Mouse (Mus musculus) kidney, embryonic 14.5 days (tissue): ENCODE data around the gene Ciapin1. TPM values are rescaled to one million over a fixed set of nuclear protein-coding genes. Genes with fewer than 3 reads are reported as not detected.

Experiments used
- ATAC-seq: fragments of 200-750 bp; cut with Nextera tagmentation; 2 replicates; pipeline ENCODE4 v1.8.0; 2017; ENCODE audit warnings: moderate number of reproducible peaks, mild to moderate bottlenecking, moderate TSS enrichment, moderate library complexity; ENCODE audit not compliant: low FRiP score, low TSS enrichment
- H3K27ac ChIP-seq: fragments of 300-500 bp; sonication (generic); 2 replicates; pipeline ENCODE4 v1.5.1; 2014; ENCODE audit warnings: low read depth, mild to moderate bottlenecking, low read length, moderate library complexity, mixed read lengths
- H3K27me3 ChIP-seq: fragments of 300-500 bp; sonication (generic); 2 replicates; pipeline ENCODE4 v1.6.1; 2014; ENCODE audit warnings: mild to moderate bottlenecking, low read length; ENCODE audit not compliant: control insufficient read depth, insufficient read depth
- H3K36me3 ChIP-seq: fragments of 300-500 bp; sonication (generic); 2 replicates; pipeline ENCODE4 v1.6.1; 2014; ENCODE audit warnings: low read length, mixed read lengths; ENCODE audit not compliant: control insufficient read depth, insufficient read depth
- H3K4me1 ChIP-seq: fragments of 300-500 bp; sonication (generic); 2 replicates; pipeline ENCODE4 v1.6.1; 2014; ENCODE audit warnings: low read length, mixed read lengths; ENCODE audit not compliant: control insufficient read depth, insufficient read depth
- H3K4me2 ChIP-seq: fragments of 300-500 bp; sonication (generic); replicated peaks from 2 replicates; pipeline ENCODE4 v1.6.1; 2014; ENCODE audit warnings: low read depth, mild to moderate bottlenecking, low read length
- H3K4me3 ChIP-seq: fragments of 300-500 bp; sonication (generic); 2 replicates; pipeline ENCODE4 v1.5.1; 2014; ENCODE audit warnings: mild to moderate bottlenecking, low read length
- H3K9ac ChIP-seq: fragments of 300-500 bp; sonication (generic); 2 replicates; pipeline ENCODE4 v1.6.1; 2014; ENCODE audit warnings: low read depth, mild to moderate bottlenecking, low read length, moderate library complexity
- H3K9me3 ChIP-seq: fragments of 300-500 bp; sonication (generic); 2 replicates; pipeline ENCODE4 v1.6.1; 2016; ENCODE audit warnings: low read length; ENCODE audit not compliant: control insufficient read depth
- WGBS: fragments of 180-500 bp; shearing (Covaris S2); extraction: QIAGEN DNeasy Blood & Tissue Kit; methylation state at CpG from one replicate; pipeline ENCODE4 v1.1.7; 2014; 5-methylcytosine and 5-hydroxymethylcytosine counted together
- polyA plus RNA-seq: library from polyadenylated mRNA; unstranded; fragments of >200 nt; fragmentation: Nextera tagmentation; extraction: Ambion mirVana; gene quantifications from 2 replicates; pipeline ENCODE4 v1.2.1, GENCODE M21; 2014

The Ciapin1 gene
- polyA plus RNA-seq = 101 and 102 TPM in 2 replicates

DNA sequence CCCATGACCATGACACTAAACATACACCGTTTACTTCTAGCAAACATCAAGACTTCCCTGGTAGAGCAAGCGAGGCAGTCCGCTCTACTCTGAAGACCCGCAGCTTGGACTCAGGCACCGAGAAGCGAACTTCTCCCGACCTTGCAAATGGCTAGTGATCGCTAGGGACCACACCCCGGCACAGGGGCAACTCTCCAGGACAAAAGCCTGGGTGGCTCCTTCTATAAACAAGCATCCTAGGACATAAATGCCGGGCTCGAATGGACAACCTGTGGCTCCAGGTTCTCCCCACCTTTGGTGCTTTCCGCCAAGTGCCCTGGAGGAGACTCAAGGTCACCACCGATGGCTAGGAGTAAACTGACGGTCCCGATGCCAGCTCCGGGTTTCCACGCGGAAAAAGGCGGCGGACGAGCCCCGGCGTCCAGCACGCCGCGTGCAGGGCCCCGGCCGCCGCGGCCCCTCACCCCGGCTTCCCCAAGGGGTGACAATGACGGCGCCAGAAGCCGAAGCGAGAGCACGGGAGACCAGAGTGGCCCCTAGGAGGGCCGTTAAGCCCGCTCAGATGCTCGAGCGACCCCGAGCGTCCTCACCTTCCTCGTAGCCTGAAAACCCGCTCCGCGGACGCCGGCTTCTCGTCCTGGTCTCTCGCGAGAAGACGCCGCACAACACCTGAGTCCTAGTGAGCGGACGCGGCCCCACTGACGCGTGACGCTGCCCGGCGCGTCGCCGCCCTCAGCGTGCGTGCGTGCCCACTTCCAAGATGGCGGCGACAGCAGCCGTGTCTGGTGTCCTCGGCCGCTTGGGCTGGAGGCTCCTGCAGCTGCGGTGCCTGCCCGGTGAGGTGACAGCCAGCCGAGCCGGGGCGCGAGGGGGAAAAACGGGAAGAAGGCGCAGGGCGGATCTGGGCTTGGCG, at the start of gene Ciapin1, which contains the start of gene Coq9:
Ciapin1 (minus strand) TSS at position 697 of the 913 bp plus-strand sequence.
Coq9 (plus strand) TSS at position 660 of the 913 bp plus-strand sequence.
- H3K27ac ChIP-seq = peak within 1 kb of the TSS; percentile 77
- no peaks in the 10 kb centered on the region for H3K9me3 ChIP-seq
- peak; percentile 97 for ATAC-seq
- no peaks in the 10 kb centered on the region for H3K36me3 ChIP-seq
- H3K9ac ChIP-seq = peak within 1 kb of the TSS; percentile 95
- no peaks in the 10 kb centered on the region for H3K27me3 ChIP-seq
- H3K4me3 ChIP-seq = peak within 1 kb of the TSS; percentile 94
- H3K4me1 ChIP-seq = peaks cover 9% of the 10 kb centered on the region
- H3K4me2 ChIP-seq = peak within 1 kb of the TSS; percentile 89
- WGBS = under 1% methylated on average over 82 of the region's 82 CpGs

DNA sequence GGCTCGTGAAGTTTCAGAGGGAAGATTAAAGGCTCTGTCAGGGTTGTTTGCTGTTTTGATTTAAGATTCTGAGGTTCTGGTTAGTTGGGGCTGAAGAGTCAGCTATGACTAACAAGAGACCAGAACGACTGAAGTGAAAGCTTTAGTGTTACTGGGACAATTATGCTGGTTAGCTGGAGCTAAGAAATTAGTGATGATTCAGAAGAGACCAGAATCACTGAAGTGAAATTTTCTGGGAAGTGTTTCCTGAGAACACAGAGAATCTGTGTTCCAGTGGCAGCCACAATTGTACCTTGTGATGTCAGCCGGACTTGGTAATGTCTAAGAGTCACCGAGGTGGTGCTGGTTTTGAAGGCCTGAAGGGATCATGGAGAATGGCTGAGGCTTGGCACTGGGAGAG, 42.6 kb upstream of the Ciapin1 start:
- Histone ChIP-seq H3K4me2 (no peak overlapping the region), H3K36me3 (no peaks in the 10 kb centered on the region), H3K27ac (no peak overlapping the region), H3K9ac (no peak overlapping the region), H3K27me3 (no peaks in the 10 kb centered on the region), H3K4me3 (no peak overlapping the region), H3K9me3 (no peaks in the 10 kb centered on the region), H3K4me1 (0 out of 2 replicates have a peak, but pooled peaks cover 6% of the 10 kb centered on the region)
- 68% methylated on average over 4 of the region's 4 CpGs for WGBS
- no peak for ATAC-seq

DNA sequence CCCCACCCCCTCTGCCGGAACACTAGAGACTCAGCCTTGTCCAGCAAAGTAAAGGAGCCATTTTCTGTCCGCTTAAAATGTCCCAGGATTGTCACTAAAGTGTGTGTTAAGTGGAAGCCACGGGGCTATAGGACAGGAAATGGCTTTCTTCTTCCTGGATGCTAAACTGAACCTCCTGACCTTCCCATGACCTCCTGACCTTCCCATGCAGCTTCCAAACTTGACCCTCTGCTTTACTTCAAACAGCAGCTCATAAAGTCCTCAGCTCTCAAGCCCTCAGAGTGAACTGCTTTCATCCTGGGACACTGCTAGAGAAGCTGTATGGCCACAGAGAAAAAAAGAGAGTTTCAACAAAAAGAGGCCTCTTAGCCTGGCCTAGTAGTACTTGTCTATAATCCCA, 38.7 kb upstream of the Ciapin1 start:
- Histone ChIP-seq H3K27ac (no peak overlapping the region), H3K9ac (no peak overlapping the region), H3K4me2 (no peak overlapping the region), H3K27me3 (no peaks in the 10 kb centered on the region), H3K4me1 (peaks cover 15% of the 10 kb centered on the region; the same call in 1 of the 2 replicates), H3K4me3 (no peak overlapping the region), H3K36me3 (no peaks in the 10 kb centered on the region), H3K9me3 (no peaks in the 10 kb centered on the region)
- WGBS = 36% methylated on average over 3 of the region's 3 CpGs
- ATAC-seq = no peak; the same call in 1 of the 2 replicates

DNA sequence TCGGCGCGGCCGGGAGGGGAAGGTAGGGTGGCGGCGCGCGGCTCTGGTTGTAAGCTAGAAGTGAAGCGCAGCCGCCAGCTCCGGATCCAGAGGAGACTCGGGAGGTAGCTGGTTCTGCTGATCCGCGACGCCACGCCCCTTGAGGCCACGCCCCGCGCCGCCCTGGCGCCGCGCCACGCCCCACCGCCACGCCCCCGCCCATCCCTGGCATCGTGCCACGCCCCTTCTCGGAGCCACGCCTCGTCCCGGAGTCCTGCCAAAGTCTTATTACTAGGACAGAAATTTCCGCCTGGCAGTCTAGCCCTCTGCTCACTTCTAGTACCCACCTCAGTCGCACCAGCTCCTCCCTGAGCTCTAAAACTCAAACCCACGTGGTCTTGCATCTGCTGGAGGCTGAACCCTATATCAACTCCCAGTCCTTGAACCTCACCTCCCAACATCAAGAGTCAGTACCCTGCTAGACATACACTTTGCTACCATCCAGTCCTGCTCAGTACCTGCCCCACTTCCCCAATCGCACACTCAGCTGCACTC, 38.1 kb upstream of the Ciapin1 start, which contains the start of gene Dok4:
Dok4 (minus strand) TSS at position 134 of the 534 bp plus-strand sequence.
- peak within 1 kb of the TSS; percentile 81 for H3K4me2 ChIP-seq
- no peaks in the 10 kb centered on the region for H3K27me3 ChIP-seq
- WGBS = under 1% methylated on average over 26 of the region's 37 CpGs
- peaks cover 20% of the 10 kb centered on the region; the same call in 1 of the 2 replicates for H3K4me1 ChIP-seq
- no peaks in the 10 kb centered on the region for H3K36me3 ChIP-seq
- H3K27ac ChIP-seq = no peak within 1 kb of the TSS
- H3K4me3 ChIP-seq = peak within 1 kb of the TSS; percentile 60
- H3K9ac ChIP-seq = peak within 1 kb of the TSS; percentile 72
- H3K9me3 ChIP-seq = no peaks in the 10 kb centered on the region
- peak; percentile 83 for ATAC-seq

DNA sequence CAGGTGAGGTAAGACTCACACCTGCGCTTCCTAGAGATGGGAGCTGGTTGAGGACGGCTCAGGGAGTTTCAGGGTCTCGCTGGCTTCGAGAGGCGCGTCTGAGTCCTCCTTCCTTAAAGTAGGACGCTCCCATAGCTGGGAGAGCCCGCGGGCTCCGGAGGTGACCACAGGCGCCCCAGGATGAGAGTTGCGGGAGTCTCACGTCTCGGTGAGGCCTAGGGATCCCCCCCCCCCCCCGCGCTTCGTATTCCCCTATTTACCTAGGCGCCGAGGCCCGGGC, 37.7 kb upstream of the Ciapin1 start:
- WGBS = under 1% methylated on average over 18 of the region's 20 CpGs
- Histone ChIP-seq H3K36me3 (no peaks in the 10 kb centered on the region), H3K4me2 (peak overlapping the region; percentile 81), H3K27ac (no peak overlapping the region), H3K27me3 (no peaks in the 10 kb centered on the region), H3K9me3 (no peaks in the 10 kb centered on the region), H3K9ac (peak overlapping the region; percentile 72), H3K4me1 (peaks cover 21% of the 10 kb centered on the region; the same call in 1 of the 2 replicates), H3K4me3 (peak overlapping the region; percentile 60)
- no peak; the same call in 1 of the 2 replicates for ATAC-seq

DNA sequence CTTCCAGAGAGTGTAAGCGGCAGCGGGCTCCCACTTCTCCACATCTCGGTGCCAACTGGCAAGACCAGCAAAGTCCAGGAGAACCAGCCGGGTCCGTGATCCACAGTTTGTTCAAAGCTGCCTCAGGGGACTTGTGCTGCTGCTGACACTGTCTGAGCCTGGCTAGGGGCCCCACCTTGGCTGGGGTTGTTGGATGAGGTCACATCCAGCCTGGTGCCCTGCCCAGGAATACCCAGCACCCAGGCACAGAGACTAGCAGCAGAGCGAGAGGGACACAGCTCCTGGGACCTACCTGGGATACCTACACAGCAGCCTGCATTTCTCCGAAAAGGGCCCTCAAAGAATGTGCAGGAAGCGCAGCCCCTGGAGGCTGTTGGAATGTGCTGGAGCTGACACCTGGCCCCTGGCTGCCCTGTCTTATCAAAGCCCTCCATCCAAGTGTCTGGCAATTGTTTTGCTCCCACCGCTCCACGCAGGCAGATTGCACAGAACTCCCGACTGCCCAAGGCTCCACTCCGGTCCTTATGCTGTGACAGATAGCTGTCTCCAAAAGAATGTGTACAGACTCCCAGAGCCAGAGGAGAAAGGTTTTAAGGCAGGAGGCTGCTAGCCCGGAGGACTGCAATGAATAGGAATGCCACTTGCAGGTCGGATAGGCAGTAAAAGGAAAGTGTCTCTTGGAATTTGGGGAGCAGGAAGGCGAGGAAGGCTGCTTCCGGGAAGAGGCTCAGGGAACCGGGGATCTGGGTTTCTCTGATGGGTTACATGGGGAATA, 37.1 kb upstream of the Ciapin1 start:
- H3K9ac ChIP-seq = peak overlapping the region; percentile 72
- H3K36me3 ChIP-seq = no peaks in the 10 kb centered on the region
- H3K27me3 ChIP-seq = no peaks in the 10 kb centered on the region
- peaks cover 26% of the 10 kb centered on the region; the same call in 1 of the 2 replicates for H3K4me1 ChIP-seq
- no peaks in the 10 kb centered on the region for H3K9me3 ChIP-seq
- 16% methylated on average over 17 of the region's 17 CpGs for WGBS
- no peak overlapping the region for H3K27ac ChIP-seq
- peak overlapping the region; percentile 60 for H3K4me3 ChIP-seq
- no peak for ATAC-seq
- H3K4me2 ChIP-seq = peak overlapping the region; percentile 81

DNA sequence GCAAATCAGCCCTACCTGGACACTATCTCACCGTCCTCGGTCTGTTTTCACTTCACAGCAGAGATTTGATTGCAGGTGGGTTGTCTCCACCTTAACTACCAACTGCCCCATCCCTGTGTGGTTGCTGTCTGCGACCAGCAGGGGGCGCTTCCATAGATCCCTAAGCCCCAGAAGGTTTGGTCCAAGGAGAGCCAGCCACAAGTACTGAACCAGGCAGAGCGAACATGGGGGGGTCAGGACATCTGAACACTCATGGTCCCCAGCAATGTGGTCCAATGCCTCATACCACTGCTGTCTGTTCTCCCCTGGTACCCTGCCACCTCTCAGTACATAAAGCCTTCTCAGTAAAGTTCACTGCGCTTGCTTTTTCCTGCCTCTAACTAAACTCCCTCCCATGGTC, 36.2 kb upstream of the Ciapin1 start:
- Histone ChIP-seq H3K36me3 (no peaks in the 10 kb centered on the region), H3K4me1 (peaks cover 31% of the 10 kb centered on the region; the same call in 1 of the 2 replicates), H3K9me3 (no peaks in the 10 kb centered on the region), H3K27ac (no peak overlapping the region), H3K4me3 (peak overlapping the region; percentile 60; the same call in 1 of the 2 replicates), H3K27me3 (no peaks in the 10 kb centered on the region), H3K4me2 (peak overlapping the region; percentile 81; the same call in 1 of the 2 replicates), H3K9ac (no peak overlapping the region)
- ATAC-seq = no peak
- 14% methylated on average over 6 of the region's 6 CpGs for WGBS

DNA sequence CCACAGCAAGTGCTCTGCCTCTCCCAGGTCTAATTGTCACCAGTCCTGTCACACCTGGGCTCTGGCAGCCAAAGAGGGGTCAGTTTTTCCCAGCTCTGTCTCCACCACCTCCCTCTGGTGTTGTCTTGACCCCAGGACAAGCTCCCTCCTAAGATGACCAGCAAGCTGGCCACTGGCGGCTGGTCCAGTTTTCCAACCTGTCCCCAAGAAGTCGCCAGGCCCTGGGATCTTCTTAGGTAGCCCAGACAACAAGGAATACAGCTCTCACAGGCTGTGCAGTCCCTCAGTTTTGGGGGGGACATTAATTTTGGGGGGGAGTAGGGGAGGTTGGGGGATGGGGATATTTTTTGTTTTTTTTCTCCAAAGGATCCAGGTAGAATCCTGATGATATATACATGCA, 34.4 kb upstream of the Ciapin1 start:
- no peak overlapping the region for H3K4me3 ChIP-seq
- no peaks in the 10 kb centered on the region for H3K9me3 ChIP-seq
- H3K4me2 ChIP-seq = no peak overlapping the region; the same call in 1 of the 2 replicates
- no peak for ATAC-seq
- H3K4me1 ChIP-seq = peaks cover 31% of the 10 kb centered on the region; the same call in 1 of the 2 replicates
- H3K9ac ChIP-seq = no peak overlapping the region
- no peak overlapping the region for H3K27ac ChIP-seq
- WGBS = 81% methylated on average over 2 of the region's 2 CpGs
- no peaks in the 10 kb centered on the region for H3K36me3 ChIP-seq
- H3K27me3 ChIP-seq = no peaks in the 10 kb centered on the region
